Mouse (Mus musculus): ENCODE data around the gene Cdh4. TPM values are rescaled to one million over a fixed set of nuclear protein-coding genes. Genes with fewer than 3 reads are reported as not detected.
A peak's percentile ranks its signal among the peaks of the same experiment; 100 is the strongest.

Cdh4 gene
- total and polyA plus RNA-seq, 2 experiments from 2014 or later = 58.9 to 84.0 TPM

- WGBS = 89% methylated on average over 6 of the region's 6 CpGs
- ATAC-seq (no peak), DNase-seq (no peak)
- H3K9ac ChIP-seq = no peak overlapping the region
- H3K27ac ChIP-seq (ENCODE audit: low read depth, low read length) = no peak overlapping the region
- H3K27me3 ChIP-seq (ENCODE audit: insufficient read depth, low read length) = no peaks in the 10 kb centered on the region
- H3K4me1 ChIP-seq (ENCODE audit: insufficient read depth) = no peaks in the 10 kb centered on the region
- TF ChIP-seq CTCF (IDR thresholded peaks at IDR 0.05; ENCODE audit: low read depth) = no peak
- H3K4me2 ChIP-seq (ENCODE audit: low read depth) = no peak overlapping the region
- H3K9me3 ChIP-seq (ENCODE audit: low read length) = no peaks in the 10 kb centered on the region
- no peak overlapping the region for H3K4me3 ChIP-seq (ENCODE audit: low read depth, low read length)
- peaks cover 57% of the 10 kb centered on the region for H3K36me3 ChIP-seq (ENCODE audit: insufficient read depth)
Measured at GRCm38 (mm10) chr2:179924038-179924437, 481.8 kb downstream of the Cdh4 start.

- H3K9me3 ChIP-seq (ENCODE audit: low read length) = no peaks in the 10 kb centered on the region
- H3K27me3 ChIP-seq (ENCODE audit: insufficient read depth, low read length) = no peaks in the 10 kb centered on the region
- DNase-seq = no peak
Measured at GRCm38 (mm10) chr2:179929166-179929565, 486.9 kb downstream of the Cdh4 start.

DNA sequence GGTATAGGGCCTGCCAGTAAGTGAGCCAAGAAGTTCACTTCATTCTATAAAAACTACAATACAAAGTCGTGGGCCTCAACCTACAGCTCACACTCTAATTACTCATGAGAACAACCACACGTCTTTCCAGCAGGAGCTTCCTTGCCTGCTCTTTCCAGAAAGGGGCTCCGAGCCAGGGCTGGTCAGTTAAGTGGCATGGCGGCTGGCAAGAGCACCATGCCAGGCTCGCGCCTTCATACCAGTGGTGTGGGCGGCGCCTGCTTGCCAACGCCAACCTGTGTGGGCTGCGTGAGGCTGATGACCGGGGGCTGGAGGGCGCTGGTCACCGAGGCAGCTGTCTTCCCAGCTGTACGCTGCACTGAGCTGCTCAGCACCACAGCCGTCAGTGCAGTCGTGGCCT lies 489.5 kb downstream of the Cdh4 start:
- no peak overlapping the region for H3K4me3 ChIP-seq (ENCODE audit: low read depth, low read length)
- H3K9ac ChIP-seq = no peak overlapping the region
- H3K9me3 ChIP-seq (ENCODE audit: low read length) = no peaks in the 10 kb centered on the region
- H3K36me3 ChIP-seq (ENCODE audit: insufficient read depth) = peaks cover 50% of the 10 kb centered on the region
- ATAC-seq (no peak), DNase-seq (no peak)
- no peak for TF ChIP-seq CTCF (IDR thresholded peaks at IDR 0.05; ENCODE audit: low read depth)
- no peaks in the 10 kb centered on the region for H3K4me1 ChIP-seq (ENCODE audit: insufficient read depth)
- no peaks in the 10 kb centered on the region for H3K27me3 ChIP-seq (ENCODE audit: insufficient read depth, low read length)
- WGBS = 87% methylated on average over 16 of the region's 16 CpGs
- no peak overlapping the region for H3K4me2 ChIP-seq (ENCODE audit: low read depth)
- H3K27ac ChIP-seq (ENCODE audit: low read depth, low read length) = no peak overlapping the region

More at GRCm38 (mm10) chr2:179929166-179929565, 486.9 kb downstream of the Cdh4 start:
- no peak overlapping the region for H3K27ac ChIP-seq (ENCODE audit: low read depth, low read length)
- no peak for ATAC-seq
- WGBS = 95% methylated on average over 13 of the region's 13 CpGs
- H3K4me2 ChIP-seq (ENCODE audit: low read depth) = no peak overlapping the region
- no peak overlapping the region for H3K9ac ChIP-seq
- no peak for TF ChIP-seq CTCF (IDR thresholded peaks at IDR 0.05; ENCODE audit: low read depth)
- H3K36me3 ChIP-seq (ENCODE audit: insufficient read depth) = peaks cover 48% of the 10 kb centered on the region
- no peak overlapping the region for H3K4me3 ChIP-seq (ENCODE audit: low read depth, low read length)
- no peaks in the 10 kb centered on the region for H3K4me1 ChIP-seq (ENCODE audit: insufficient read depth)

DNA sequence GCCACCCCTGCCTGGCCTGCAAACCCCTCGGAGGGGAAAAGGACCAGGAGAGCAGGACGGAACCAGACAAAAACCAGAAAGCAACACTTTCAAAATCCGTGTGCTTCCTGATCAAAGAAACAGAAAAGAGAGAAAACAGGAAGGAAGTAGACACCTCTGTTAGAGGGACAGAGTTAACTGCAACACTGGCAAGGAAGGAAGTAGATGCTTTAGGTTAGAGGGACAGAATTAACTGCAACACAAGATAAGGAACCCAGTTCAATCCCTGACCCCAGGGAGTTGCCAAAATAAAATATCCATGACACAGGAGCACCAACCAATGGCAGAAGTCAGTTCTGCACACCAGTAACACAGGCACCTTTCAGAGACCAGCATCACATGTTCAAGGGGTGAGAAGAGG lies 491.9 kb downstream of the Cdh4 start:
- H3K27ac ChIP-seq (ENCODE audit: low read depth, low read length) = no peak overlapping the region
- H3K27me3 ChIP-seq (ENCODE audit: insufficient read depth, low read length) = no peaks in the 10 kb centered on the region
- H3K36me3 ChIP-seq (ENCODE audit: insufficient read depth) = peaks cover 48% of the 10 kb centered on the region
- H3K4me2 ChIP-seq (ENCODE audit: low read depth) = no peak overlapping the region
- WGBS = 86% methylated on average over 3 of the region's 3 CpGs
- no peak overlapping the region for H3K4me3 ChIP-seq (ENCODE audit: low read depth, low read length)
- no peaks in the 10 kb centered on the region for H3K4me1 ChIP-seq (ENCODE audit: insufficient read depth)
- H3K9ac ChIP-seq = no peak overlapping the region
- no peaks in the 10 kb centered on the region for H3K9me3 ChIP-seq (ENCODE audit: low read length)
- TF ChIP-seq CTCF (IDR thresholded peaks at IDR 0.05; ENCODE audit: low read depth) = no peak
- DNase-seq (no peak), ATAC-seq (no peak)

GRCm38 (mm10) chr2:179937091-179937490 lies 494.9 kb downstream of the Cdh4 start:
- TF ChIP-seq CTCF (IDR thresholded peaks at IDR 0.05; ENCODE audit: low read depth) = no peak
- Histone ChIP-seq H3K9me3 (ENCODE audit: low read length) (no peaks in the 10 kb centered on the region), H3K4me1 (ENCODE audit: insufficient read depth) (no peaks in the 10 kb centered on the region; the same call in 1 of the 2 replicates), H3K27me3 (ENCODE audit: insufficient read depth, low read length) (no peaks in the 10 kb centered on the region), H3K4me3 (ENCODE audit: low read depth, low read length) (no peak overlapping the region), H3K36me3 (ENCODE audit: insufficient read depth) (peaks cover 21% of the 10 kb centered on the region), H3K27ac (ENCODE audit: low read depth, low read length) (no peak overlapping the region), H3K4me2 (ENCODE audit: low read depth) (no peak overlapping the region), H3K9ac (no peak overlapping the region)
- ATAC-seq = no peak
- 85% methylated on average over 4 of the region's 4 CpGs for WGBS
- no peak for DNase-seq

- Histone ChIP-seq H3K4me2 (ENCODE audit: low read depth) (no peak overlapping the region), H3K27me3 (ENCODE audit: insufficient read depth, low read length) (no peaks in the 10 kb centered on the region), H3K4me1 (ENCODE audit: insufficient read depth) (no peaks in the 10 kb centered on the region; the same call in 1 of the 2 replicates), H3K36me3 (ENCODE audit: insufficient read depth) (peaks cover 6% of the 10 kb centered on the region; the same call in 1 of the 2 replicates), H3K9ac (no peak overlapping the region), H3K27ac (ENCODE audit: low read depth, low read length) (no peak overlapping the region), H3K9me3 (ENCODE audit: low read length) (no peaks in the 10 kb centered on the region), H3K4me3 (ENCODE audit: low read depth, low read length) (no peak overlapping the region)
- WGBS = 75% methylated on average over 1 of the region's 1 CpGs
- TF ChIP-seq CTCF (IDR thresholded peaks at IDR 0.05; ENCODE audit: low read depth) = no peak
- DNase-seq (peak; percentile 32), ATAC-seq (no peak)
Measured at GRCm38 (mm10) chr2:179941696-179942095, 499.5 kb downstream of the Cdh4 start.

GRCm38 (mm10) chr2:179945051-179945450 lies 502.8 kb downstream of the Cdh4 start:
- 42% methylated on average over 4 of the region's 4 CpGs for WGBS

More at GRCm38 (mm10) chr2:179945051-179945450, 502.8 kb downstream of the Cdh4 start:
- no peak for ATAC-seq
- Histone ChIP-seq H3K27ac (ENCODE audit: low read depth, low read length) (no peak overlapping the region), H3K4me1 (ENCODE audit: insufficient read depth) (no peaks in the 10 kb centered on the region), H3K4me3 (ENCODE audit: low read depth, low read length) (no peak overlapping the region), H3K36me3 (ENCODE audit: insufficient read depth) (no peaks in the 10 kb centered on the region), H3K9me3 (ENCODE audit: low read length) (no peaks in the 10 kb centered on the region), H3K4me2 (ENCODE audit: low read depth) (no peak overlapping the region), H3K9ac (no peak overlapping the region), H3K27me3 (ENCODE audit: insufficient read depth, low read length) (no peaks in the 10 kb centered on the region)
- DNase-seq = no peak
- TF ChIP-seq CTCF (IDR thresholded peaks at IDR 0.05; ENCODE audit: low read depth) = no peak

Measured in forebrain, postnatal 0 days (tissue).